Mouse (Mus musculus): ENCODE measurements at regions not wholly inside any gene's neighbourhood (a gene's known extent, or its start where the extent isn't known, plus 50 kb on each side); places are given as distances from the start of the nearest gene placed in this dataset.
"Not testable (repeated sequence)": the region's sequence is repeated elsewhere in the genome, so short reads cannot be mapped to it uniquely, and the experiment has no call there.

GRCm38 (mm10) chr15:60333573-60334306 lies 317.3 kb upstream of the 4933412E24Rik start:
- no peak for DNase-seq

- DNase-seq = no peak
Measured at GRCm38 (mm10) chr15:60317577-60317976, 301.2 kb upstream of the 4933412E24Rik start.

GRCm38 (mm10) chr15:60315210-60315609 lies 298.8 kb upstream of the 4933412E24Rik start:
- no peak for DNase-seq

GRCm38 (mm10) chr15:60309909-60310308 lies 293.5 kb upstream of the 4933412E24Rik start:
- peak; percentile 64 to 77 for DNase-seq

GRCm38 (mm10) chr15:60308968-60309367 lies 292.6 kb upstream of the 4933412E24Rik start:
- DNase-seq = peak; percentile 11 to 12

- no peak for DNase-seq
Measured at GRCm38 (mm10) chr15:60308126-60308525, 291.7 kb upstream of the 4933412E24Rik start.

- no peak for DNase-seq
Measured at GRCm38 (mm10) chr15:60303501-60303900, 287.1 kb upstream of the 4933412E24Rik start.

- DNase-seq = peak; percentile 74 to 79
Measured at GRCm38 (mm10) chr15:60301939-60302338, 285.5 kb upstream of the 4933412E24Rik start.

GRCm38 (mm10) chr15:60285321-60285720 lies 268.9 kb upstream of the 4933412E24Rik start:
- no peak for DNase-seq

- no peak for DNase-seq
Measured at GRCm38 (mm10) chr15:60280378-60280777, 264.0 kb upstream of the 4933412E24Rik start.

- DNase-seq = not testable (repeated sequence)
Measured at GRCm38 (mm10) chr15:60253661-60254060, 237.2 kb upstream of the 4933412E24Rik start.

- DNase-seq = no peak
Measured at GRCm38 (mm10) chr15:60226335-60226938, 210.0 kb upstream of the 4933412E24Rik start.

- DNase-seq = no peak
Measured at GRCm38 (mm10) chr15:60195070-60195469, 178.7 kb upstream of the 4933412E24Rik start.

- DNase-seq = peak; percentile 10 to 11
Measured at GRCm38 (mm10) chr15:60193157-60193556, 176.7 kb upstream of the 4933412E24Rik start.

GRCm38 (mm10) chr15:60187002-60187715 lies 170.7 kb upstream of the 4933412E24Rik start:
- no peak for DNase-seq

GRCm38 (mm10) chr15:60141554-60142070 lies 125.2 kb upstream of the 4933412E24Rik start:
- no peak for DNase-seq

GRCm38 (mm10) chr15:60136671-60137070 lies 120.3 kb upstream of the 4933412E24Rik start:
- DNase-seq = no peak

- no peak for DNase-seq
Measured at GRCm38 (mm10) chr15:60134515-60134914, 118.1 kb upstream of the 4933412E24Rik start.

GRCm38 (mm10) chr15:60132701-60133100 lies 116.3 kb upstream of the 4933412E24Rik start:
- DNase-seq = no peak

GRCm38 (mm10) chr15:60124461-60124860 lies 108.0 kb upstream of the 4933412E24Rik start:
- DNase-seq = no peak

GRCm38 (mm10) chr15:60119926-60120325 lies 103.5 kb upstream of the 4933412E24Rik start:
- DNase-seq = no peak

- DNase-seq = no peak
Measured at GRCm38 (mm10) chr15:60111885-60112284, 95.5 kb upstream of the 4933412E24Rik start.

- no peak for DNase-seq
Measured at GRCm38 (mm10) chr15:60111046-60111445, 94.6 kb upstream of the 4933412E24Rik start.

Measured in cerebellum, postnatal 10 days (tissue).